Mouse (Mus musculus) MEL (cell line): Measurements from ENCODE around the gene Lbp. TPM values are rescaled to one million over a fixed set of nuclear protein-coding genes. Genes with fewer than 3 reads are reported as not detected.

Source experiments
- DNase-seq: peaks from one replicate; pipeline ENCODE4 v3.0.0; 2011; ENCODE audit warnings: low read depth, low spot score
- H3K27ac ChIP-seq: 2 replicates; pipeline ENCODE4 v1.5.1; 2012; ENCODE audit warnings: low read depth, mild to moderate bottlenecking, control low read depth, low read length, moderate library complexity; ENCODE audit not compliant: control insufficient read depth
- H3K27me3 ChIP-seq, 2 experiments: fragments of 150-350 bp in 1 of 2; sonication (generic) in 1 of 2; 2 replicates each; pipeline ENCODE4 v1.6.1; 2012; ENCODE audit warnings: low read length in 2 of 2, mild to moderate bottlenecking in 2 of 2, improper control_type of control experiment in 1 of 2, moderate library complexity in 1 of 2; ENCODE audit not compliant: insufficient read depth in 2 of 2, control insufficient read depth in 1 of 2
- H3K36me3 ChIP-seq, 2 experiments: 2 replicates each; pipeline ENCODE4 v1.6.1; 2012 to 2014; ENCODE audit warnings: low read length in 2 of 2, improper control_type of control experiment in 1 of 2, inconsistent platforms in 1 of 2, mild to moderate bottlenecking in 1 of 2; ENCODE audit not compliant: insufficient read depth in 2 of 2, control insufficient read depth in 1 of 2
- H3K4me1 ChIP-seq, 2 experiments: fragments of 150-350 bp in 1 of 2; sonication (generic) in 1 of 2; 2 replicates each; pipeline ENCODE4 v1.6.1; 2012; ENCODE audit warnings: low read length in 2 of 2, improper control_type of control experiment in 1 of 2, mild to moderate bottlenecking in 1 of 2; ENCODE audit not compliant: insufficient read depth in 2 of 2, control insufficient read depth in 1 of 2
- H3K4me3 ChIP-seq, 2 experiments: fragments of 150-350 bp in 1 of 2; sonication (generic) in 1 of 2; 2 replicates each; pipeline ENCODE4 v1.5.1; 2012; ENCODE audit warnings: low read depth in 2 of 2, low read length in 2 of 2, mild to moderate bottlenecking in 2 of 2, moderate library complexity in 2 of 2, control low read depth in 1 of 2, improper control_type of control experiment in 1 of 2; ENCODE audit not compliant: control insufficient read depth in 1 of 2, insufficient read depth in 1 of 2
- H3K79me2 ChIP-seq: 2 replicates; pipeline ENCODE4 v1.6.1; 2012; ENCODE audit warnings: mild to moderate bottlenecking, low read length, moderate library complexity; ENCODE audit not compliant: control insufficient read depth, poor library complexity, insufficient read depth
- H3K9ac ChIP-seq: 2 replicates; pipeline ENCODE4 v1.6.1; 2012; ENCODE audit warnings: low read depth, mild to moderate bottlenecking, control low read depth, low read length, moderate library complexity; ENCODE audit not compliant: control insufficient read depth, poor library complexity, severe bottlenecking
- H3K9me3 ChIP-seq: fragments of 150-350 bp; sonication (generic); replicated peaks from 2 replicates; pipeline ENCODE4 v1.6.1; 2012; ENCODE audit warnings: mild to moderate bottlenecking, low read length, improper control_type of control experiment, moderate library complexity; ENCODE audit not compliant: insufficient read depth
- BHLHE40 ChIP-seq: IDR thresholded peaks from 2 replicates; pipeline ENCODE4 v1.6.1; 2012; ENCODE audit warnings: low read depth, mild to moderate bottlenecking, inconsistent platforms, low read length, improper control_type of control experiment, borderline replicate concordance
- CTCF ChIP-seq, 3 experiments: IDR thresholded peaks in 2 of 3; conservative IDR thresholded peaks in 1 of 3; 2 replicates each; pipeline ENCODE4 v1.5.1; 2011 to 2012; ENCODE audit warnings: low read length in 3 of 3, low read depth in 2 of 3, mild to moderate bottlenecking in 2 of 3, improper control_type of control experiment in 1 of 3, inconsistent platforms in 1 of 3, mixed read lengths in 1 of 3, moderate library complexity in 1 of 3; ENCODE audit not compliant: control insufficient read depth in 1 of 3, insufficient read depth in 1 of 3, poor library complexity in 1 of 3, severe bottlenecking in 1 of 3
- E2F4 ChIP-seq: IDR thresholded peaks from 2 replicates; pipeline ENCODE4 v1.6.1; 2011; ENCODE audit warnings: low read depth, low read length, improper control_type of control experiment, borderline replicate concordance
- GABPA ChIP-seq: IDR thresholded peaks from 2 replicates; pipeline ENCODE4 v1.6.1; 2012; ENCODE audit warnings: low read depth, mild to moderate bottlenecking, inconsistent platforms, low read length, improper control_type of control experiment, moderate library complexity
- GATA1 ChIP-seq: IDR thresholded peaks from 2 replicates; pipeline ENCODE4 v1.6.1; 2011; ENCODE audit warnings: low read depth, low read length, improper control_type of control experiment
- HCFC1 ChIP-seq: IDR thresholded peaks from 2 replicates; pipeline ENCODE4 v1.6.1; 2012; ENCODE audit warnings: low read depth, mild to moderate bottlenecking, inconsistent platforms, low read length, improper control_type of control experiment, moderate library complexity
- KAT2A ChIP-seq: conservative IDR thresholded peaks from 2 replicates; pipeline ENCODE4 v1.6.1; 2012; ENCODE audit warnings: low read depth, low read length, improper control_type of control experiment, inconsistent platforms
- MAFK ChIP-seq: IDR thresholded peaks from 2 replicates; pipeline ENCODE4 v1.6.1; 2011; ENCODE audit warnings: low read depth, mild to moderate bottlenecking, low read length, improper control_type of control experiment, borderline replicate concordance
- MAZ ChIP-seq: IDR thresholded peaks from 2 replicates; pipeline ENCODE4 v1.6.1; 2012; ENCODE audit warnings: low read depth, mild to moderate bottlenecking, inconsistent platforms, low read length, improper control_type of control experiment
- MEF2A ChIP-seq: IDR thresholded peaks from 2 replicates; pipeline ENCODE4 v1.6.1; 2014; ENCODE audit warnings: low read depth, mild to moderate bottlenecking, inconsistent platforms, low read length, improper control_type of control experiment; ENCODE audit not compliant: poor library complexity, insufficient replicate concordance, severe bottlenecking; ENCODE audit errors: extremely low read depth
- MYC ChIP-seq: IDR thresholded peaks from 2 replicates; pipeline ENCODE4 v1.6.1; 2011; ENCODE audit warnings: low read depth, mild to moderate bottlenecking, low read length, improper control_type of control experiment, moderate library complexity
- POLR2AphosphoS2 ChIP-seq: IDR thresholded peaks from 2 replicates; pipeline ENCODE4 v1.6.1; 2011; ENCODE audit warnings: low read length, improper control_type of control experiment
- RAD21 ChIP-seq: IDR thresholded peaks from 2 replicates; pipeline ENCODE4 v1.6.1; 2011; ENCODE audit warnings: mild to moderate bottlenecking, low read depth, low read length, improper control_type of control experiment
- RCOR1 ChIP-seq: IDR thresholded peaks from 2 replicates; pipeline ENCODE4 v1.6.1; 2012; ENCODE audit warnings: low read depth, mild to moderate bottlenecking, inconsistent platforms, low read length, improper control_type of control experiment
- SMC3 ChIP-seq: IDR thresholded peaks from 2 replicates; pipeline ENCODE4 v1.6.1; 2011; ENCODE audit warnings: low read depth, low read length, improper control_type of control experiment
- UBTF ChIP-seq: IDR thresholded peaks from 2 replicates; pipeline ENCODE4 v1.6.1; 2012; ENCODE audit warnings: low read depth, mild to moderate bottlenecking, inconsistent platforms, low read length, improper control_type of control experiment, moderate library complexity, borderline replicate concordance; ENCODE audit not compliant: insufficient read depth
- USF1 ChIP-seq: IDR thresholded peaks from 2 replicates; pipeline ENCODE4 v1.6.1; 2014; ENCODE audit warnings: low read depth, mild to moderate bottlenecking, inconsistent platforms, low read length, improper control_type of control experiment, moderate library complexity
- ZKSCAN1 ChIP-seq: IDR thresholded peaks from 2 replicates; pipeline ENCODE4 v1.6.1; 2012; ENCODE audit warnings: low read depth, mild to moderate bottlenecking, inconsistent platforms, low read length, improper control_type of control experiment, moderate library complexity
- polyA plus RNA-seq, 2 experiments: library from polyadenylated mRNA; stranded (reverse) in 1 of 2; unstranded in 1 of 2; fragments of >175 nt in 1 of 2; fragments of >200 nt in 1 of 2; gene quantifications; 2 replicates each; pipeline versions ENCODE4 v1.2.1 to v1.2.4; 2012; ENCODE audit warnings: low replicate concordance in 2 of 2, low read depth in 1 of 2; ENCODE audit not compliant: insufficient read length in 2 of 2, insufficient read depth in 1 of 2, missing spikeins in 1 of 2
- total RNA-seq: library from RNA; depleted of rRNA; stranded (reverse); fragments of 300-350 nt; gene quantifications from 2 replicates; pipeline ENCODE4 v1.2.3, GENCODE M21; 2012

The Lbp gene
- total and polyA plus RNA-seq, 3 experiments, result not detected

DNA sequence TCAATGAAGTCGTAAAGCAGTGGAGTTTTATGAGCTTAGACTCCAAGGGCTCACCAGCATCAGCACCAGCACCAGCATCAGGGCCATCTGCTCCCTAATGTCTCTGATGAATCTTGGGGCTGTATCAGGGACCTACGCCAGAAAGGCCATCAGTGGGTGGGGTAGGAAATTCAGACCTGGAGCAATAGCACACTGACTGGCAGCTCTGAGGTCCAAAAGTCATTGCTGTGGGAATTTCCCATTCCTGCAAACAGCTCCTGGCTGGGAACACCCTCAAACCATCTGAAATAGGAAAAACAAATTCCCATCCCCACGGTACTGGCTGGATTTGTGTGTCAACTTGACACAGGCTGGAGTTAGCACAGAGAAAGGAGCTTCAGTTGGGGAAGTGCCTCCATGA is 3.5 kb upstream of the Lbp start:
- H3K27me3 ChIP-seq, result peaks cover 0 to 2% of the 10 kb centered on the region in 2 experiments; a peak in 1 of 4 replicates
- no peak overlapping the region for H3K27ac ChIP-seq
- TF ChIP-seq SMC3, result no peak
- TF ChIP-seq, all 39 proteins: peak for 0
- H3K36me3 ChIP-seq, result no peaks in the 10 kb centered on the region
- H3K4me1 ChIP-seq, result no peaks in the 10 kb centered on the region
- no peak overlapping the region for H3K9ac ChIP-seq
- DNase-seq, result no peak
- no peaks in the 10 kb centered on the region for H3K79me2 ChIP-seq
- no peak overlapping the region for H3K4me3 ChIP-seq
- no peaks in the 10 kb centered on the region for H3K9me3 ChIP-seq

DNA sequence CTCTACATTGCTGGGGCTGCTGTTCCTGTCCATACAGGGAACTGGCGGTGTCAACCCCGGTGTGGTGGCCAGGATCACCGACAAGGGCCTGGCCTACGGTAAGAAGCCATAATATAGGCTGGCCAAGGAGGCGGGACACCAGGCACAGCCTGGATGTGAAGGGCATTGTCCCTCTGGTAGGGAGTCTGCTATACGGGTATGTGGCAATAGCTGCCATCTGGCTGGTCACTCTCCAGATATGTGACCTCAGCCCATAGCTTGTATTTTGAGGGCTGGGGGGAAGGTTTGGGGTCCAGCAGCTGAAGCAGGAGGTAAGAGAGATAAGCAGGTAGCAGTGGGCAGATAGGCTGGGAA is 380 bp downstream of the Lbp start:
- Histone ChIP-seq H3K9ac (no peak overlapping the region), H3K4me1 (no peaks in the 10 kb centered on the region), H3K4me3 (no peak overlapping the region), H3K9me3 (no peaks in the 10 kb centered on the region), H3K27ac (no peak overlapping the region), H3K79me2 (no peaks in the 10 kb centered on the region), H3K27me3 (peaks cover 0 to 2% of the 10 kb centered on the region in 2 experiments; a peak in 1 of 4 replicates), H3K36me3 (no peaks in the 10 kb centered on the region)
- DNase-seq, result no peak
- TF ChIP-seq MEF2A (no peak), HCFC1 (no peak), POLR2AphosphoS2 (no peak), E2F4 (no peak), MAFK (no peak), BHLHE40 (no peak), MYC (no peak), UBTF (no peak), CTCF (IDR thresholded peaks at IDR 0.05 in 2 of 3, conservative IDR thresholded peaks at IDR 0.05 in 1 of 3; ENCODE audit: control insufficient read depth in 1 of 3, insufficient read depth in 1 of 3, low read depth in 2 of 3, low read length in 3 of 3, poor library complexity in 1 of 3, severe bottlenecking in 1 of 3) (no peak), RCOR1 (no peak), GABPA (no peak)

DNA sequence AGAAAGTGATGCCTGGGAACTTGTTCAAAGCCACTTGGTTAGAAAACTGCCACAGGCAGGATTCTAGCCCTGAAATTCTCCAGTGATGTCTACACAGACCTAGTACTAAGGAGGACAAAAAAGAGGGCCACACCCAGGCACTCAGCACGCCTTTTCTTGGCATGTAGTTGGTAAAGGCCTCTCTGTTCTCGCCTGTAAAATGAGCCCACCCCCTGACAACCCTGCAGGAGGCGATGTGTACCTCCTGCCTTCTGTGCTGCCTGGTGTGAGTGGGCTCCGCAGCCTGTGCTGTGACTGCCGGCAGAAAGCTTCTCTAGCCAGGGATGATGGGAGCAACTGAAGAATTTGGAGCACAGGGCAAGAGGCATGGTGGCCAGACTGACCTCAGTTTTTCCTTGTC is 2.0 kb downstream of the Lbp start:
- Histone ChIP-seq H3K4me3 (no peak overlapping the region), H3K27me3 (peaks cover 0 to 2% of the 10 kb centered on the region in 2 experiments; a peak in 1 of 4 replicates), H3K27ac (no peak overlapping the region), H3K36me3 (no peaks in the 10 kb centered on the region), H3K9ac (no peak overlapping the region), H3K79me2 (no peaks in the 10 kb centered on the region), H3K9me3 (no peaks in the 10 kb centered on the region), H3K4me1 (no peaks in the 10 kb centered on the region)
- no peak for DNase-seq
- TF ChIP-seq RAD21, result no peak
- TF ChIP-seq KAT2A, result no peak
- TF ChIP-seq SMC3, result no peak
- TF ChIP-seq UBTF, result no peak
- no peak for TF ChIP-seq BHLHE40
- TF ChIP-seq GATA1, result no peak
- TF ChIP-seq USF1, result no peak
- TF ChIP-seq MAZ, result no peak
- no peak for TF ChIP-seq ZKSCAN1
